Mouse (Mus musculus) cerebellum, adult 2 months (tissue): Measurements from ENCODE around the gene Tsg101.

Experiments
- CTCF ChIP-seq: fragments of 200-500 bp; IDR thresholded peaks from 2 replicates; pipeline ENCODE4 v1.5.1; 2011; ENCODE audit warnings: low read depth, mild to moderate bottlenecking, control low read depth, low read length, moderate library complexity, borderline replicate concordance; ENCODE audit not compliant: insufficient read depth
- POLR2A ChIP-seq: fragments of 200-500 bp; IDR thresholded peaks from 2 replicates; pipeline ENCODE4 v1.6.1; 2011; ENCODE audit warnings: low read length, control low read depth, borderline replicate concordance; ENCODE audit not compliant: insufficient read depth

DNA sequence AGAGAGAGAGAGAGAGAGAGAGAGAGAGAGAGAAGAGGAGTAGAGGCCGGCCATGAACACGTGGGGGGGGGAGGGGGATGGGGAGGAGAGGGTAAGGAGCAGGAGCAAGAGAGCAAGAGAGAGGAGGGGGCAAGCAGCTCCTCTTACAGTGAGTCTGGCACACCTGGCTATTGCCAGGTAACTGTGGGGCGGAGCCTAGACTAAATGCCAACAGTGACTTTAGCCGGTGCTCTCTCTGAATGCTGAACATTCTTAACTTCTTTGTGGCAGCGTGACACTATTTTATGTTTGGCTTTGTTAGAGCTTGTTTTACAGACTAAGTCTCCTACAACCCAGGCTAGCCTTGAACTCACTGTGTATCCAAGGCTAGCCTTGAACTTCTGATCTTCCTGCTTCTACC lies 77.5 kb downstream of the Tsg101 start:
- TF ChIP-seq CTCF (no peak), POLR2A (no peak)
